Mouse (Mus musculus): ENCODE measurements around the gene Homez.

Gene Homez

DNA sequence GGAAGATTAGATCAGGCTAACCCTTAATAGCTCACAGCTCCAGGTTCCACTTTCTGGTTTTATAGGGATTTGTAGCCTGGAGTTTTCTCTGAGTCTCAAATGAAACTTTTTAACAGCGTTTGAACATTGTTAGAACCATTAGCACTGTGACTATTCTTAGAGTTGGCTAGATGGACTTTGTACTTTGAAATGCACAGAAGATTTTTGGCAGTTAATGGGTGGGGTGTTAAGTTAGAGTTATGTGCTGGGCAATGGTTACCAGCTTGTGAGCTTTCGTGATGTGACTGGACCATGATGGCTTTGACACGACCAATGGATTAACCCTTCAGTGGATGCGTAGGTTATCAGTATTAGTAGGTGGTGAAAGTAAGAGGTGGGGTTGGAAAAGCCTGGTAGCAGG is 64.6 kb downstream of the Homez start:
- ATAC-seq (ENCODE audit: insufficient number of reproducible peaks, low FRiP score, low TSS enrichment) = no peak

Measured in cerebellum, adult (tissue).